Mouse (Mus musculus): ENCODE measurements at regions not wholly inside any gene's neighbourhood (a gene's known extent, or its start where the extent isn't known, plus 50 kb on each side); places are given as distances from the start of the nearest gene placed in this dataset.
"Not testable (repeated sequence)": the region's sequence is repeated elsewhere in the genome, so short reads cannot be mapped to it uniquely, and the experiment has no call there.

DNA sequence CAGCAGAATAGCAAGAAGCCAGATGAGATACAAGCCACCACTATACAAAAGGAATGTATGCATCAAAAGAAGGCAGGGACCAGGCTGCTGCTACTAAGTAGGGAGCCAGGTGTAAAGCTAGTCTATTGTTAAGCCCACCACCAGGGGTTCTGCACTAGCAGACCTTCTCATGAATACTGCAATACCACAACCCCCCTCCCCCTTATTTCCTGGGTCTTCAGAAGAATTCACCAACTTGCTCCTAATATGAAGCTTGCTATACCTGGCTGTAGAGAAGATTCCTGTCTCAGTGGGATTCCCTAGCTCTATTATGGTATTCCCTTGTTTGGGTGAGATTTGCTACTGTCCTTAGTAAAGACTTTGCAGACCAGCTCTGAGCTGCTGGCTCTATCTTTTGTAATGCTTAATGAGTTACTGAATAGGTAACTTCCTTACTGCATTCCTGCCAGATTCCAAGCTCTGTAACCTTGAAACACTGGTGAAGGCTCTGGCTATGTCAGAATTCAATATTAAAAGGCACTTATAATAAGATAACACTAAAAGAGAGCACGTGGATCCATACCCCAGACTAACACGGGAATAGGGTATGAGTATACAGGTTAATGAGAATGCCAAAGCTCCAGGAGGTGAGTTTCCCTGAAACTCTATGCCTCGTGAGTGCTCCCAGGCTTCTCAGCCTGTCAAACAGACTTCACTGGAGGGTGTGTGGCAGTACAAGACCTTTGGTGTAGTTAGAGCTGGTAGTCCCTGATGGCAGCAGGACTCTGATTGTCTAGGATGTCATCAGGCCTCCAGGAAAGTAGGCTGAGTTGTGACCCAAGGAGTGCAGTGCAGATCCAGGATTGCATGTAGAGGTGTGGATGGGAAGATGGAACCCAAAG, 455.5 kb downstream of the Plxdc2 start:
- not testable (repeated sequence) for DNase-seq (ENCODE audit: low read depth, low spot score)

DNA sequence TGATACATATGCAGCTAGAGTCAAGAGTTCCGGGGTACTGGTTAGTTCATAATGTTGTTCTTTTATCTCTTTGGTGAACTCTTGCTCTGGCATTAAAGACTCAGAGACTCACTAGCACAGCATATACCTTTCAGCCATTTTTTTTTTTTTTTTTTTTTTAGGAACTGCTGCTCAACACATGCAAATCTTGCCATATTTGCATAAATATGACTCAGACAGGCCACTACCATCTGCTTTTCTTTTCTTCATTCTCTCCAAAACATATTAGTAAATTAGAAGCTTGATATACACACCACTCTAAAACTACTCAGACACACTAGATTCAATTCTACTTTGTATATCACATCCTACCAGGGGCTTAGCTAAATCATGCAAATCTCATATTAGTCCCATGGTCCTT, 464.3 kb downstream of the Plxdc2 start:
- no peak for DNase-seq (ENCODE audit: low read depth, low spot score)

DNA sequence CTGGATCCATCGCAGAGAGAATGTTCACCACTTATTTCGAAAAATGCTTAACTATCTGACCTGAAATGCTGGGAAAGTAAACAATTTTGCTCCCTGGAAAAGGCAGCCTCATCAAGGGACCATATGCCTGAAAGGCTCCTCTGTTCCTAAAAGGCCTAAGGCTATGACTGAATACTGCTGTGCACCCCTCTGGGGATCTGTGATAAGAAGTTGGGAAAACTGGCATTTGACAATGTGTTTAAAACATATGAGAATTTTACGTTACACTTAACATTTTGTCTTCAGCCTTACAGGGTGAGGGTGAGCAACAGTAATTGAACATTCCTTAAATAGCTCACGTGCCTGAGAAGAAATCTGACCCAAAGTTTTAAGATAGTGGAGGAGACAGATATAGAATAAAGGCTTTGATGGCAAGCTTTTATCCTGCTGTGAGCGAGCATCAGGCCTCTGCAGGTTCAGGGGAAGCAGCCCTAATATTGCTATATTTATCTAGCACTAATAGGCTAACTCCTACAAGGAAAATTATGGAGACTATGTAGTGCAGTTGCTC, 468.7 kb downstream of the Plxdc2 start:
- no peak for DNase-seq (ENCODE audit: low read depth, low spot score)

DNA sequence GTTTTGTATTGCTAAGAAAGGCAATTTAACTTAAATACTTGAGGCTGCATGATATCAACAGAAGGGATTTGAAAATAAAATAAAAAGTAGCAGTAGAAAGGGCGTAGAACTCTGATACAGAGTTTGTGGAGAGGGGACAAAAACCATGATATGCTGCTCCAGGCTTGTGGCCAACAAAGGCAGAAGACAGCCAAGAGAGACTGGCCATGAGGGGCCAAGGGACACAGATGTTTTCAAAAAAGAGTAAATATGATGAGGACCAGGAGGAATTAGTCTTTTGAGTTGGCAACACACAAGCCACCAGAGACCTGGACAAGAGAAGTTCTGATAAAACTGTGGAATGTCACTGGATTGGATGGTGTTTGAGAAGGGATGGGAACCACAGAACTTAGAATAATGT, 471.2 kb downstream of the Plxdc2 start:
- no peak for DNase-seq (ENCODE audit: low read depth, low spot score)

DNA sequence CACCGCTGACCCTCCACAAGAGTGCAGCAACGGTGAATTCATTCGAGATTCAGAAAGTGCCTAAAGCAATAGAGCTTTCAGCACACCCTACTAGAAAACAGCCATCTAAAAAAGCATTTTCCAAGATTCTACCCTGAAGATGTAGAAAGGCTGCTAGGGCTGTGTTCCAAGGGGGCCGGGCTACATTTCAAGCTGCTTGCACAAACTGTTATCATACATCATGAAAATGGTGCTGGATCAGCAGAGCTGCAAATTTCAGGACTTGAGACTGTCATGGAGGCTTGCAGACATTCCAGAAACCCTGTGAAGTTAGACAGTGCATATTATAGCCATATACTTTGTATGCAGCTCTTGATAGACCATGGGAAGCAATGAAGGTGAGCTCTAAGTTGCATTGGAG, 479.9 kb downstream of the Plxdc2 start:
- DNase-seq (ENCODE audit: low read depth, low spot score): no peak

DNA sequence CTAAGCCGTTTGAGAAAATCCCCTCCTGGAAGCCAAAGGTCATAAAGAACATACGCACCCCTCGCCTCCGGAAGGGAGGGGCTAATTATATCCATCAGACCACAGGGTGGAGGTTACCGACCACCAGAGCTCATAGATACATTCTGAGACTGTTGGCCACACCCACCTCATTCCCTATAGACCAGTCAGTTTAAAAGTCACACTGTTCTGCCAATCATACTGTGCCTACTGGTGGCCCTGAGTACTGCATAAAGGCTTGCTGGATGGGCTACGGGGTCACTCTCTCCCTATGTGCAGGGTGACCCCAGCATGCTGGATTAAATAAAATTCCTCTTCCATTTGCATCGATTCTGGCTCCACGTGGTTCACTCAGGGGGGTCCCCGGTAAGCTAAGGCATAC, 482.6 kb downstream of the Plxdc2 start:
- no peak for DNase-seq (ENCODE audit: low read depth, low spot score)

DNA sequence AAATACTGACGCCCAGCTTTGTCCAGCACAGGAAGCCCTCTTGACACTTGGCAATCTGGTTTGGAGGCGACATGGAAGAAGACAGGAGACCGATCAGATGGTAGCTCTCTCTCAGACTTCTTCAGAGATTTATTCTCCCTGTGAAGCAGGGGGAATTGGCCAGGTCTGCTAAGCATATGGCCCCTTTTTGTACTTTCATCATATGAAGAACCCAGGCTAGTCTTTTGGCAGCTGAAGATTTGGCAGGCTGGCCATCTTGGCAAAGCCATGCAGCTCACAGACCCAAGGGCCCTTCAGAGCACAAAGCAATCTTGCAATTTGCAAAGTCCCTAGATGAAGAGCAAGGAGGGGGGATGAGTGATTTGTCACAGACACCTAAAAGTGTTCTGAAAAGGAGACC, 493.8 kb downstream of the Plxdc2 start:
- DNase-seq (ENCODE audit: low read depth, low spot score): peak; percentile 42

DNA sequence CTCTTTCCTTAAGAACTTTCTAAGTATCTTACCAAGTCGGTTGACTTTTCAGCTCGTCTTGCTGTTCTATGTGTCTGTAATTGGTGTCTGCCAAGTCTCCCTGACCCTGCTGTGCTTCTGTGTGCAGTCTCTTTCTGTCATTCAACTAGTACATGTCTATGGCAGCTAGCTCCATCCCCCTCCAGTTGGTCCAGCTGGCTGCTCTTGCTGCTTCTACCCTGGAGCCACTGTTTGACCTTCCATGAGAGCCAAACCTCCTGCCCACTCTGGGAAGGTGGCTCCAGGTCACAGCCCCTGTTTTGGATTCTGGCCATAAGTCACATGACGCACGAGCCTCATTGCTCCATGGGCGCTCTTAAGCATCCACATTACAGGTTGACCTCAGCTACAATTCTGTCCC, 504.0 kb downstream of the Plxdc2 start:
- DNase-seq (ENCODE audit: low read depth, low spot score): no peak

DNA sequence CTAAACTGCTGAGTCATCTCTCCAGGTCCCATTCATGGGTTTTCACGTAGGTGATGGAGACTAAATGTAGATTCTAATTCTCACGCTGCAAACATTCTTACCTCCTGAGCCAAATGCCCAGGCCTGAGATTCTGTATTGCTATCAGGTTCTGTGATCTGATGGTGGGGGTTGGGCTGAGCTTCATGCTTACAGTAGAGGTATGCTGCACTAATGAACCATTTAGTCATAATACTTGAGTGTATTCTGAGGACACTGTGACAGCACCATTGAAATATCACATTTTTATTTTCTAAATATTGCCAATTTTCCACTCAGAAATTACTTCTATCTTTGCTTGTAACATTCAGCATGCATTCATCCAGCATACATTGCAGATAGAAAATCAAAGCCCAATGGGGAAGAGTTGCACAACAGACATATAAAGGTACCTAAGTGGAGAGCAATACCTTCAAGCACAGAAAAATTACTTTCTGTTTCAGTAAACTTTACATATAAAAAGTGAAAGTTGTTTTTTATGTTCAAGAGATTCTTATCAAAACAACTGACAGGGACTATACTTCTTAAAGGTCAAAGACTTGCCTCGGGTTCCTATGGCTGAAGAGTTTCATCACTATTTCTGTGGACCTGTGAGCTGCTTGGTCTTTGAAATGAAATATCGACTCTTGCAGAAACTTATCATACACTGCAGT, 510.2 kb downstream of the Plxdc2 start:
- DNase-seq (ENCODE audit: low read depth, low spot score): no peak

DNA sequence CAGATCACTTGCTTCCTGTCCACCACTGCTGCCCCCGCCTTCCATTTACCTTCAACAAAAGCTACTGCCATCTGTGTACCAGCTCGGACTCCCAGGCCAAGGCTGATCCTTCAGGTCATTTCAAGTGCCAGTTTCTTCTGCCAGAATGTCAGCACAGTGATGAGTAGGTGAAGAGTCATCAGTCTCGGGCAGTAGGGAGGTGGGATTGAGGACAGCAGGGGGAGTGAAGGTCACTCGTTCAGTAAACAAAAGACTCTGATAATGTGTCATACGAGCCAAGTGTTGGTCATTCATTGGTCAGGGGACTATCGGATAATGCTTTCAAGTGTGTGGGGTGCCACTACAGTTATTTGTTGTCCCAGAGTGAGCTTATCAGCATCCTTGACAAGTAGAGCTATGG, 536.3 kb downstream of the Plxdc2 start:
- DNase-seq (ENCODE audit: low read depth, low spot score): not testable (repeated sequence)

DNA sequence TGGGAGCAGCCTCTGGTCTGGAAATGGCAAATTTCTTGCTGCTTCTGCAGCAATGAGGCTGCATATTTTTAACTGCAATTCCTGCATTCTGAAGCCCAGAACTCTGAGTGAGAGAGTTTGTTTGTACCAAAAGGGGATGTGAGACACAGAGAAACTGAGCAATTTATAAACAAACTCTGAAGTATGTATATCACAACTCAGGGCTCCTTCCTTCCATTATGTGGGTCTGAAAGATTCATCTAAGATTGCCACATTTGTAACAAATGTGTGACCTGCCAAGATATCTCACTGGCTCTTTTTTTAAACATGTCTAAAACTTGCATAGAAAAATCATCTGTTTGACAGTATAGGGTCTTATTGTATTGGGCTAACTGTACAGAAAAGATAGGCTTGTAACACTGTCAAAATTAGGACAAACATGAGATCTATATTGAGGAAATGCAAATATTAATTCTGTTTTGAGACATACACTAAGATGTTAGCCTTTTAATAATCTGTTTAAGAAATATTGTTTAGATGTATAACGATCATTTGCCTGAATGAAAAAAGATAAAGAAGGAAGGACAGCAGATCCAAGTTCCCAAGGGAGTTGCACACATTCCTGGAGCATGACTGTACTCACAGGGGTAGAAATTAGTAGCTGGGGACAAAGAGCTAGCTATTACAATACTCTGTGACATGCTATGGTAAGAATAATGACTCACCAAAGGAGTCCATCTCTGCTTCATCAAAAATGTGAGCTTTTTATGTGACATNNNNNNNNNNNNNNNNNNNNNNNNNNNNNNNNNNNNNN, 553.3 kb downstream of the Plxdc2 start:
- DNase-seq (ENCODE audit: low read depth, low spot score): no peak

DNA sequence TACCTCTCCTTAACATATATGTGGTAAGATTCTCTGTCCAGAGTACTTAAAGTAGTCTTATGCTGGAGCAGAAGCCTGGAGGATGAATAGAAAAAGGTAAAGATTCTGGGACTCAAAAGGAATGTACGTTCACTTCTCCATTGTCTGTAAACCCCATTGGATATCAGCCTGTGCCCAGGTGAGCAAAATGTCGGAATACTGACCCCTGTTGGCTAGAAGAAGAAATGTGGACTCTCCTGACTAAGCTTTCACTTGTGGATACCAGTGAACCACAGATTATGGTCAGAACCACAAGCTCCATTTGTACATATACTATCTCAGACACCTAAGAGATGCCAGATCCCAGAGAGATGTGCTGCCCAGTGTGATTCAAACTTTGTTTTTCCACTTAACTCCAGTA, 558.5 kb downstream of the Plxdc2 start:
- DNase-seq (ENCODE audit: low read depth, low spot score): no peak

DNA sequence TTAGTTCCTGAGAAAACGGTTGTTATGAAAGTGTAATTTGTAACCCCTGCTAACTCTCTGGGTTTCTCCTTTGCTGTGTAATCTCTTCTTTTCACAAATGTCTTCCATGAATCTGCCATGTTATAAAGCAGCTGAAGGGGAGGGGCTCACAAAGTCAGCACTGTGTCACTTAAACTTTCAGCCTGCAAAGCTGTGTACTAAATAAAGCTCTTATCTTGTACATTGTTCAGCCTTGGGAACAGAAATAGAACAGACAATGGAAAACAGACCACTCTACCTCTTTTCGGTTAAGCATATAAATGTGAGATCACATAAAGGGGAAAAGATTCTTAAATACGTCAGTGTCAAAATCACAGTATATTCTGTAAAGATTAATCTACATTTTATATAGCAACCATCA, 573.9 kb downstream of the Plxdc2 start:
- no peak for DNase-seq (ENCODE audit: low read depth, low spot score)

DNA sequence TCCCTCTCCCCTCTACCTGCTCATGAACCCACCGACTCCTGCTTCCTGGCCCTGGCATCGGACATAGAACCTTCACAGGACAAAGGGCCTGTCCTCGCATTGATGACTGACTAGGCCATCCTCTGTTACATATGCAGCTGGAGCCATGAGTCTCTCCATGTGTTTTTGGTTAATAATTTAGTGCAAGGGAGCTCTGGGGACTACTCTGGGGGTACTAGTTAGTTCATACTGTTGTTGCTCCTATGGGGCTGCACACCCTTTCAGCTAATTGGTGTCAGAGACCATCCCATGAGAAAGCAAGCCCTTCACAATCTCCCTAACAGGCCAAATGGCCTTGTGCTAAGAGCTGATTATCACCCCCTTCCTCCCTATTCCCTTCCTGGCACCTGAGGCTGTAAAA, 603.3 kb downstream of the Plxdc2 start:
- DNase-seq (ENCODE audit: low read depth, low spot score): no peak

DNA sequence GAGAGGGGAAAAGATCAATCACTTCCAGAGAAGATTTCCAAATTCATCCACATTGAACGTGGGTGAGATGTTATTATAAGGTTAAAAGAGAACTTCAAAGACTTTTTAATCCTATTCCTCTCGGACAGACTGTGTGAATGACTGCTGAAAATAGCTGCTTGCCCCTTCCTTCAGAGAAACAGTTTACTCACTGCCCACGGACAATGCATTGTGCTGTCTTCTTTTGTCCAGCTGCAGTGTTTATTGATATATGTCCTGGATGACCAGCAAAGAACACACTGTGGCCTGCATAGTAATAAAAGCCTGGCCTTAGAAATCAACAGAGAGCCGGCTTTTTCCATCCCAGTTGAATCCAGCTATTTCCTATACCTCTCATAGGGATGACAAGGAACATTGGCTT, 621.3 kb downstream of the Plxdc2 start:
- no peak for DNase-seq (ENCODE audit: low read depth, low spot score)

DNA sequence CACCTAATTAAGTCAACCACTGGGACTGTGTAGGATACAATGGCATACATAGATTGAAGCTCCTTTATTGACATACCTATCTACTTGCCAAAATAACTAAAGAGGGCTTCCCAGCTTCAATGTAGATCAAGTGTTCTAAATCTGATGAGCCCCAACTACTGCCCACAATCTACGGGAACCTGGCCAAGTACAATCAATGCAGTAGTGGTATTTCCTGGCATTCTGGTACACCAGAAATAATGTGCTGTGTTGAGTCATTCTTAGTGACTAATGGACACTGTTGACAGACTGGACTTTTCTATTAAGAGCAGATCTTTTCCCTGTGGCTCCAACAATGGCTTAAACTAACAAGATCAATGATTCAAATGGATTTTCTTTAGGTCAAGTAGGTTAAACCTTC, 626.7 kb downstream of the Plxdc2 start:
- DNase-seq (ENCODE audit: low read depth, low spot score): no peak

DNA sequence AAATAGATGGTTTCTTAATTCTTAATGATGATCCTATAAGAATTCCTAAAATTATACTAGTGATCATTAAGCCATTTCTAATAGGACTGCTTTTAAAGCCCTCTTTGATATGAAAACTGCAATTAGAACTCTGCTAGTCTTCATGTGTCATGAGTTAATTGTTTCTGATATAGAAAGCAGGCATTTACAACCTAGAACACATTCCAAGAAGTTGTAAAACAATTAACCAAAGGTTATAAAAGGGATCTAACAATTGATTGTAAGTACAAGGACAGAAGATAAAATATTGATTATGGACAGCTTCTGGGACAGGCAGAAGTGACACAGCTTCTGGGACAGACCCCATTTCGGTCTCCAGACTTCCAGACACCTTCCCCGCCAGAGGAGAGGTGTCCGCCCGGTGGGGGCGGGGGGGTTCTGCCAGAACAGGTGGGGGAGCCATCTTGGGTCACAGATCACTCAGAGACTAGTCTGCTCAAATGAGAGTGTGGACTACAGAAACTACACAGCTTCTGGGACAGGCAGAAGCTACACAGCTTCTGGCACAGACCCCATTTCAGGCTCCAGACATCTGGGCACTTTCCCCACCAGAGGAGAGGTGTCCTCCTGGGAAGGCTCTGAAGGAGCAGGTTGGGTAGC, 627.6 kb downstream of the Plxdc2 start:
- DNase-seq (ENCODE audit: low read depth, low spot score): no peak
